In genomic region chr4:33208881-33209841, GRCm38 (mm10) we compare ENCODE assay signal across 7 mouse cellular contexts. TPM values are rescaled to one million over a fixed set of nuclear protein-coding genes. Genes with fewer than 3 reads are reported as not detected.
DNase-seq lines count a peak whose midpoint lies in the region; ATAC-seq lines count a peak whose summit lies in the region.

Gene Srsf12 (plus strand): TSS chr4:33208991.

- H3K36me3 ChIP-seq in embryonic facial prominence, embryonic 13.5 days, result no peaks in the 10 kb centered on the region
- peaks cover 5% of the 10 kb centered on the region; the same call in 1 of the 2 replicates for H3K36me3 ChIP-seq in hindbrain, embryonic 15.5 days
- H3K36me3 ChIP-seq in midbrain, embryonic 10.5 days, result no peaks in the 10 kb centered on the region

- peaks cover 14% of the 10 kb centered on the region for H3K4me1 ChIP-seq in embryonic facial prominence, embryonic 13.5 days
- H3K4me1 ChIP-seq in hindbrain, embryonic 15.5 days (replicated peaks), result peaks cover 28% of the 10 kb centered on the region
- H3K4me1 ChIP-seq in midbrain, embryonic 10.5 days, result peaks cover 15% of the 10 kb centered on the region

- peak within 1 kb of the TSS; percentile 75 for H3K27ac ChIP-seq in embryonic facial prominence, embryonic 13.5 days
- H3K27ac ChIP-seq in hindbrain, embryonic 15.5 days (replicated peaks), result peak within 1 kb of the TSS; percentile 96
- H3K27ac ChIP-seq in midbrain, embryonic 10.5 days (replicated peaks), result peak within 1 kb of the TSS; percentile 83

- no peaks in the 10 kb centered on the region for H3K27me3 ChIP-seq in embryonic facial prominence, embryonic 13.5 days
- H3K27me3 ChIP-seq in hindbrain, embryonic 15.5 days, result no peaks in the 10 kb centered on the region
- peaks cover 14% of the 10 kb centered on the region for H3K27me3 ChIP-seq in midbrain, embryonic 10.5 days (ENCODE audit: low read depth, poor library complexity, severe bottlenecking)

- 0 out of 2 replicates have a peak, but pooled peaks cover 4% of the 10 kb centered on the region for H3K9me3 ChIP-seq in embryonic facial prominence, embryonic 13.5 days
- H3K9me3 ChIP-seq in hindbrain, embryonic 15.5 days, result no peaks in the 10 kb centered on the region
- peaks cover 4% of the 10 kb centered on the region for H3K9me3 ChIP-seq in midbrain, embryonic 10.5 days (replicated peaks)

- peak within 1 kb of the TSS; percentile 72 for H3K4me3 ChIP-seq in embryonic facial prominence, embryonic 13.5 days
- H3K4me3 ChIP-seq in hindbrain, embryonic 15.5 days, result peak within 1 kb of the TSS; percentile 96
- H3K4me3 ChIP-seq in midbrain, embryonic 10.5 days, result peak within 1 kb of the TSS; percentile 71

- WGBS in embryonic facial prominence, embryonic 13.5 days, result under 1% methylated on average over 61 of the region's 65 CpGs
- WGBS in hindbrain, embryonic 15.5 days, result 3% methylated on average over 65 of the region's 65 CpGs
- WGBS in midbrain, embryonic 10.5 days, result 4% methylated on average over 65 of the region's 65 CpGs

- DNase-seq in ES-CJ7 (ENCODE audit: low read depth, low spot score), result peak; percentile 30
- peak; percentile 26 for DNase-seq in adrenal gland, postnatal 14 days
- DNase-seq in left cerebral cortex, postnatal 4 days, result peak; percentile 29
- peak; percentile 58 for DNase-seq in midbrain, embryonic 10.5 days (ENCODE audit: low spot score)
- peak; percentile 16 to 28 for DNase-seq in spleen, adult 18-20 months

- H3K4me2 ChIP-seq in embryonic facial prominence, embryonic 13.5 days, result peak within 1 kb of the TSS; percentile 94
- peak within 1 kb of the TSS; percentile 95 for H3K4me2 ChIP-seq in hindbrain, embryonic 15.5 days

- ATAC-seq in embryonic facial prominence, embryonic 13.5 days (ENCODE audit: insufficient number of reproducible peaks, insufficient read depth, low FRiP score, low TSS enrichment, low read depth), result peak; percentile 75
- ATAC-seq in hindbrain, embryonic 15.5 days (ENCODE audit: low FRiP score, low read depth), result peak; percentile 85

- peak within 1 kb of the TSS; percentile 89 for H3K9ac ChIP-seq in embryonic facial prominence, embryonic 13.5 days
- H3K9ac ChIP-seq in hindbrain, embryonic 15.5 days, result peak within 1 kb of the TSS; percentile 97

- intact Hi-C loops in left cerebral cortex, postnatal 4 days (cut with DNase I), result loop anchor here (10.0 kb wide), 1 partner anchor 86 kb away; the partner anchor contains the start of gene Pnrc1

RNA-seq across cellular contexts. Expression of gene Srsf12, which starts in this region (rescaled TPM):
- 1.6 and 2.0 TPM in 2 replicates for total RNA-seq in adrenal gland, postnatal 14 days (2021)
- polyA plus RNA-seq in embryonic facial prominence, embryonic 13.5 days (2015; fragmentation: Nextera tagmentation; extraction: Ambion mirVana), result 18.8 and 20.6 TPM in 2 replicates
- 60.7 and 65.2 TPM in 2 replicates for polyA plus RNA-seq in hindbrain, embryonic 15.5 days (2015; fragmentation: Nextera tagmentation; extraction: Ambion mirVana)
- 10 to 100 TPM; 46.7 to 48.9 TPM for total RNA-seq in left cerebral cortex, postnatal 4 days (2021)
- polyA plus RNA-seq in midbrain, embryonic 10.5 days (2016; fragmentation: Nextera tagmentation; extraction: Ambion mirVana), result 4.7 and 6.5 TPM in 2 replicates

Comparison
In these comparisons a context has a peak if more than half of its experiments do, and no peak if none do; other contexts are left out.
1. Peak in every context shown above with its lines: DNase-seq, ATAC-seq, H3K4me3 ChIP-seq and H3K27ac ChIP-seq.
2. RNA of gene Srsf12 (total RNA-seq): 46.7 to 48.9 TPM in left cerebral cortex, postnatal 4 days; 1.6 to 2.0 TPM in adrenal gland, postnatal 14 days; every median in the first group is over 10 times any median in the second.